Mouse (Mus musculus): ENCODE measurements around the gene Ccser1. TPM values are rescaled to one million over a fixed set of nuclear protein-coding genes. Genes with fewer than 3 reads are reported as not detected.
"Not testable (repeated sequence)": the region's sequence is repeated elsewhere in the genome, so short reads cannot be mapped to it uniquely, and the experiment has no call there.

The Ccser1 gene
- total RNA-seq, 2 experiments from 2014 or later, result 0.47 to 1.9 TPM

- no peak for ATAC-seq (replicated peaks; ENCODE audit: poor library complexity)
These were observed 756.5 kb downstream of the Ccser1 start for GRCm38 (mm10) chr6:61936656-61937055.

DNA sequence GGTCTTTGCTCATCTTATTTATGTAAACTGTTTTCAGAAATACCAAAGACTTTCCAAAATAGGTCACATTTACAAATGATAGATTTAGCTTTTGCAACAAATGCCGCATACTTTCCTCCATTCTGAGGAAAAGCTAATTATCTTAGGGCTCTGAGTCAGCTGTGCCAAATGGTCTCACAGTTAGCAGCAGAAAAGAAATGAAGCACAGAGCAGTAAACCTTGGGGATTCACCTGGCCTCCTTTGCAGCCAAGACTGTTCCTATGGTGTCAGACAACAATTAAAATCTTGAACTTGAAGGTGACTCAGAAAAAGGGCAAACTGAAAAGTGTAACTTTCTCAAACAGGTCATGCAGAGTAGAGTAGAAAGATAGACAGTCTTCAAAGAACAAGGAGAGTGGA is 759.1 kb downstream of the Ccser1 start:
- ATAC-seq (replicated peaks; ENCODE audit: poor library complexity), result no peak

- ATAC-seq (replicated peaks; ENCODE audit: poor library complexity), result no peak
These were observed 773.6 kb downstream of the Ccser1 start for GRCm38 (mm10) chr6:61953703-61954102.

DNA sequence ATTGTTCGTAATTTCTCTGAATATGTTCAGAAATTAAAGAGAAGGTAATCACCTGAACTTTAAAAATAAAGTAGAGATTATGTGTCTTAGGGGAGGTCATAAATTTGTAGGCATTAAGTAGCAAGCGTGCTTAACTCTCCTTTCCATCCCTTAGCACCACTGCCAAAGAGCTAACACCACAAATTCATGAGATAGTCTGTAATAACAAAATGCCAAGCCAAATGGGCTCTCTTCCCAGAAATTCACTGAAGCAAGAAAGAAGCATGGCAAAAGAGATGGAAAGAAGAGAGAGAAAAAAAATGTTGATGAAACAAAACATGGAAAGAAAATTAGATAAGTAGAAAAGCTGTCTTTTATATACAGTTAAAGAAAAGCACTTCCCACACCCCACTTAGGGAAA is 796.8 kb downstream of the Ccser1 start:
- ATAC-seq (replicated peaks; ENCODE audit: poor library complexity), result no peak

DNA sequence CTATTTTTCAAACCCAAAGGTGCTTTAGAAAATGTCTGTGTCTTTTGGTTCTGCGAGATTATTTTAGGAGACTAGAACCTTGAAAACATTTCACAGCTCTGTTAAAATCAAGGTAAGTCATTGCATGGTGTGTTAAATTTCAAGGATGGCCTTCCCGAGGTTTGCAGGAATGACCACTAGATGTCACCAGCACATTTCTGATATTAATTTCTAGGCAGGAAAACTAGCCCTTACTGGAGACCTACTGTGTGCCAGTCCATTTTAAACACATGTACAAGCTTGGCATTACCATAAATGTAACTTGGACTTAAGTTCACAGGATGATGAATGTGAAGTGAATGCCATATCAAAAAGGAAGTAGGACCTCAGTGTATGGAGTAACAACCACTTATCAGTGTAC is 798.3 kb downstream of the Ccser1 start:
- no peak for ATAC-seq (replicated peaks; ENCODE audit: poor library complexity)

GRCm38 (mm10) chr6:62014374-62014773 is 834.2 kb downstream of the Ccser1 start:
- no peak for ATAC-seq (replicated peaks; ENCODE audit: poor library complexity)

GRCm38 (mm10) chr6:62044454-62044853 is 864.3 kb downstream of the Ccser1 start:
- ATAC-seq (replicated peaks; ENCODE audit: poor library complexity), result no peak

DNA sequence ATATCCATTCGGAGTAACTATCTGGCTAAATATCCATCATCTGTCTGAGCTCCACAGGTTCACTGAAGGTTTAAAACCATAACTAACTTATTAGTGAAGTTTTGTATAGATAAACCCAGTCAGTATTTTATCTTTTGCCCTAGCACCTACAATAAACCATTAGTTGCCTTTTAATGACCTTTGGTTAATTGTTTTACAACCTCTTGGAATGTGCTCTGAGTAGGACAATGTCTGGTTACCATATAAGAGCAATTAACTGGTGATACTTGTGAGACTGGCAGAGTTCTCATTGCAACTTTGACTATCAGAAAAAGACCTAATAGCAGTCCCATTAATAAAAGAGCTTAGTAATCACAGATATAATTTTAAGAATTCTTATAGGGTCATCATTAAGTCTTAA is 864.9 kb downstream of the Ccser1 start:
- not testable (repeated sequence) for ATAC-seq (replicated peaks; ENCODE audit: poor library complexity)

- no peak for ATAC-seq (replicated peaks; ENCODE audit: poor library complexity)
These were observed 875.2 kb downstream of the Ccser1 start for GRCm38 (mm10) chr6:62055276-62055675.

DNA sequence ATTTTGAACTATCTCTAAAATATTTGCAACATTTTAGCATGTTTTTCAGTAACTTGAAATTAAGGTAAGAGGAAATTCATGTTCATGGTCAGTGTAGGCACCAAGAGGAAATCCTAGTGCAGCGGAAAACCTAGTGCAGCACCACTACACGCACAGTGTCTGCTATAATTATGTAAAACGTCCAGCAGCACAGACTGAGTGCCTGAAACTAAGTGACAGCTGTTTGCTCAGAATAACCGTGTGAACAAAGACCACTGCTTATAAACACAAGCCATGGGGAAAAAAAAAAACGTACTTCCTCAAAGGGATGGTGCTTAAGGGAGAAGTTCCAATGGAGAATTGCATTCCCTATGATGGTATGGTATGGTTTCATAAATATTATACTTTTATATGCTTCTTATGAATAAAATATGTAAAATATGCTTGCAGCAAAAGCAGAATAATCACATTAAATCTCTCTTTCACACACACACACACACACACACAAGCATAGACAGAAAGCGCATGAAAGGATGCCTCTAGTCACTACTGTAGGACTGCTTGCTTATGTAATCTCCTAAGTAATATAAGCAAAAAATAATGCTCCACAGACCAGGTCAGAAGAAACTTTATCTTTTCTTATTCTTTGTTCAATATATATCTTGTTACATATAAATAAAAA is 886.4 kb downstream of the Ccser1 start:
- ATAC-seq (replicated peaks; ENCODE audit: poor library complexity), result no peak

DNA sequence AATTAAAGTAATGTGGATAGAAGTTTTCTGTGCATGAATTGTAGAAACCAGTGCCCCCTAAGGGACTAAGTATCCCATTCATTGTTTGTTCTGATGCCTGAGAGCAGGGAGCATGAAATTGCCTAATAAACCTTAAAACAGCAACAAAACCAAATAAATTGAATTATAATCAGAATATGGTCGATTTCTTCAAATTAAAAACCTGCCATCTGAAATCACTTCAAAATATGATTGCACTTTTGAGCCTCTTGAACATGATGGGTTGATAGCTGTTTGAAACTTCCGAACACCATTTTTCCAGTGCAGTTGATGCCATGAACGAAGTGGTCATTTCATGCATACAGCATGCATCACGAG is 886.9 kb downstream of the Ccser1 start:
- no peak for ATAC-seq (replicated peaks; ENCODE audit: poor library complexity)

GRCm38 (mm10) chr6:62105464-62105863 is 925.3 kb downstream of the Ccser1 start:
- ATAC-seq (replicated peaks; ENCODE audit: poor library complexity), result no peak

DNA sequence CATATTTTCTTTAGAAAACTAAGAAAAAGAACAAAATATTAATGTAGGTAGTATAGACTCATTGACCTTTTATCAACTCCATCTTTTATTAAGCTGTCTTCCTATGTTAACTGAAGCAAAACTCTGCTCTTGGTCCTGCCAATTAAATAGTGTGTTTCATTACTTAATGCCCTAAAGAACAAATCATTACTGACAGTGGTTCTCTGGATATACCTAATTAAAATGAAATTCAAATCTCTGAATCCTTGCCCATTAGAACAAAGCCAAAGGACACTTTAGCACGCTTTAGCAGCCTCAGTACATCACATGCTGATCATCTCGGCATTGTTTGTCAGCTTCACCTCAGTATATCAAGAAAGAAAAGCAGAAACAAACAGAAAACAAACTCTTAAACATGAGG is 952.4 kb downstream of the Ccser1 start:
- no peak for ATAC-seq (replicated peaks; ENCODE audit: poor library complexity)

DNA sequence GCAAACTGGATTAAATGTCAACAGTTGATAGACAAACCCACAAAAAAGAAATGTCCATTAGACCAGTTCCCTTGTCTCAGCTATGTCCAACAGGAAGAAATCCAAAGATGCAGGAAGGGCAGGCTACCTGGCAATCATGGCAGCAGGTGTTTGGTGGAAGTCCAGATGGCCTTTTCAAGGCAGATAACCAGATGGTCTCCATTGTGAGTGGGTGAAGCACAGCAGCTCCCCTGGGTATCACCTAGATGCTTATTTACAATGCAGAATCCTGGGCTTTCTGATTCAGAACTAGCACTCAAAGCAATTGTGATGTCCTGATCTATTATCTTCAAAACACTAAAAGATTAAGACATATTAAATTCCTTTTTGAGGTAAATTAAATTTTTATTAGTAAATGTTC is 980.2 kb downstream of the Ccser1 start:
- no peak for ATAC-seq (replicated peaks; ENCODE audit: poor library complexity)

- ATAC-seq (replicated peaks; ENCODE audit: poor library complexity), result no peak
These were observed 982.5 kb downstream of the Ccser1 start for GRCm38 (mm10) chr6:62162596-62162995.

DNA sequence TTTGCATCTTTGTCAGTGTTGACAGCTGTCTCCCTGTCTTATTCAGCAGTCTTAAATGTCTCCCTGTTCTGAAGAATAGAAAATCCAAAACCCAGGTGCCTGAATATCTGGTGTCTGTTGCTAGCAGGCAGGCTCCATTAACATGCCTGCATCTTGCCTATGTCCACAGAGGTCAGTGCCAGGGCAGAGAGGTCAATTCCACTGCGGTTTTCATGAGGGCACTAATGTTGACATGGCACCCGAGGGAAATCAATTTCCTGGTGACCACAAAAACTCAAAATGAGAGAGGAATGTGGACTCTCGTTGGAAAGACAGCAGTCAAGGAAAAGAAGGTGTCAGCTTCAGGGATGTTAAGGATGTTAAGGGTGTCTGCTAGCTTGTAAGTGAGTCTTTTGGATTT is 983.7 kb downstream of the Ccser1 start:
- no peak for ATAC-seq (replicated peaks; ENCODE audit: poor library complexity)

DNA sequence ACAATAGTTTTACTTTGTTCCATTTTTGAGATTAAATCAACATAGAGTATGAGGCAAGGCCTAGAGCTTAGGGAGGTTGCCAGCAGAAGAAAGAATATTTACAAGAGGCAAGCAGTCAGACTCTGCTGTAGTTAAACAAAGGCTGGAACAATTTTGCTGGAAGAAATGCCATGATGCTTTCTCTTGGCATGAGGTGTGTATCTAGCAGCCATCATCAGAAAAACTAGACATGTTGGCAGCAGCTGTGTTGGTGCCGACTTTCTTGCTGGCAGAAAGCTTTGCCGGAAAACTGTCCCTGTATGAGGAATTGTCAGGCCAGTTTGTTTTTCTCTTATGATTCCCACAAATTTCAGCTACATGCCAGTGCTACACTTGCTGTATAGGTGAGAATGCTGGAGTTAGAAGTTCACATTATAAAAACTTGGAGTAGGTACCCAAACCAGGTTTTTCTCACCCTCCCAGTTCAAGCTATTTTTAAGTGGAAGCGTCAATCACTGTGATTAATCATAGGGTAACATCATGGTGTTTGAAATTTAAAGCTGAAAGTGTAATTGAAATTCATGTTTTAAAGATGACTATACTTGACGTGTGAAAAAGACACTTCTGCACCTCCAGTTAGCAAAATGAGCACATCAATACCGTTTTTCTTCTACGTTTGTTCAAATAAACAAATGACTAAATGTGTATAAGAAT is 1016.5 kb downstream of the Ccser1 start:
- no peak for ATAC-seq (replicated peaks; ENCODE audit: poor library complexity)

GRCm38 (mm10) chr6:62198768-62199167 is 1018.6 kb downstream of the Ccser1 start:
- ATAC-seq (replicated peaks; ENCODE audit: poor library complexity), result no peak

DNA sequence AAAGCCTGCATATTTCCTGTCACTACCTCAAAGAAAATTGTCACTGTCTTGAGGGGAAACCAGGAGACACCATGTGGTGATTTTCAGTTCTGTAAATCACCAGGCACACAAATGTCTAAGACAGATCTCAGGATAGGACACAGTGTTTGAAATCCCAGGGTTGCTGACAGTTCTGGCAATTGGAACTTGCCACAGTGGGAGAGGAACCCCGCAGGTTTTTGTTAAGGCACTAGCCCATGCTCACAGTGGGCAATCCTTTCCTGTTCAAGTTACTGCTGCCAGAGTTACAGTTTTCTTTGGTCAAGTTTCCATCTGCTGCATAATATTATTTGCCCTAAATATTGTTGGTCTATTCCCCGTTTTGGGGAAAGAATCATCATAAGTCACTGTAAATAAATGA is 1024.9 kb downstream of the Ccser1 start:
- ATAC-seq (replicated peaks; ENCODE audit: poor library complexity), result no peak

- ATAC-seq (replicated peaks; ENCODE audit: poor library complexity), result no peak
These were observed 1041.7 kb downstream of the Ccser1 start for GRCm38 (mm10) chr6:62221856-62222255.

- ATAC-seq (replicated peaks; ENCODE audit: poor library complexity), result no peak
These were observed 1083.8 kb downstream of the Ccser1 start for GRCm38 (mm10) chr6:62263899-62264298.

GRCm38 (mm10) chr6:62264525-62264924 is 1084.4 kb downstream of the Ccser1 start:
- no peak for ATAC-seq (replicated peaks; ENCODE audit: poor library complexity)

DNA sequence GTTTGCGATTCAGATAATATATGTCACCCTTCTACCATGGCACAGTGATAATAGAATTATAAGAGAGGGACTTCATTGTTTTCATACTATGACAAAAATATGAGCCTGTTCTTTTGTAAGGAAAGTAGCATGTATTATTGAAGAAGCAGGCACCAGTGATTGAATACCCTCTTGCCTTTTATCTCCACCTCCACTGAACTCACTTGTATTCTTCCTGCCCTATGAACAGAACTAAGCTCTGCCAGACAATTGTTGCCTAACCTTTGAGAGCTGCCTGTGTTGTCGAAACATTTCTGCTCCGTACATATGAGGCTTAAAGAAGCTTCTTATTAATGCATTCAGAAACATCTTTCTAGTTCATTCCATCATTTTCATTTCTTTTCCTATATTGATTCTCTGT is 1101.1 kb downstream of the Ccser1 start:
- ATAC-seq (replicated peaks; ENCODE audit: poor library complexity), result no peak
